Mouse (Mus musculus): ENCODE data around the gene Agr3.

DNA sequence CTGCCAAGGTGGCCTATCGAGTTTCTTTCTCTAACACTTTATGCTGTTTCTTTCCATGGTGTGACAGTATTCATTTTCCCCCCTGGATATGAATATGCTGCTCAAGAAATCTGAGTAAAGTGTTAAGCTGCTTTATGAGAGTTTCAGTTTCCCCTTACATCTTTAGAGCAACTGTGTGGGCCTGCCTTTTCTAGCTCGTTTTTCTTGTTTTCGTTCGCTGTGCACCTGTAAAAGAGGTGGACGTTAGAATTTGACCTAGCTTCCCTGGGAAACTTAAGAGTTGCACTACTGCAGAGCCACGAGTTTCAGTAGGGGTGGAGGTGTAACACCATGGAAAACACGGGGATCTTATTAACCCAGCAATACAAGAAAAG lies 41.3 kb downstream of the Agr3 start:
- TF ChIP-seq POLR2A (IDR thresholded peaks at IDR 0.05; ENCODE audit: extremely low read depth, insufficient read depth, low read length) (no peak), CTCF (IDR thresholded peaks at IDR 0.05; ENCODE audit: extremely low read depth, insufficient read depth, low read length) (no peak)

Data from cortical plate, adult 2 months (tissue).